Mouse (Mus musculus) midbrain, embryonic 11.5 days (tissue): Measurements from ENCODE around the gene Mei4. TPM values are rescaled to one million over a fixed set of nuclear protein-coding genes. Genes with fewer than 3 reads are reported as not detected.

Experiments
- ATAC-seq: fragments of 200-750 bp; cut with Nextera tagmentation; 2 replicates; pipeline ENCODE4 v1.8.0; 2017; ENCODE audit warnings: moderate TSS enrichment, moderate library complexity; ENCODE audit not compliant: low FRiP score
- DNase-seq: peaks from one replicate; pipeline ENCODE4 v3.0.0; 2015; ENCODE audit warnings: low spot score; ENCODE audit errors: missing footprints
- H3K27ac ChIP-seq: fragments of 300-500 bp; sonication (generic); 2 replicates; pipeline ENCODE4 v1.5.1; 2014; ENCODE audit warnings: low read depth, low read length
- H3K27me3 ChIP-seq: fragments of 300-500 bp; sonication (generic); 2 replicates; pipeline ENCODE4 v1.6.1; 2014; ENCODE audit warnings: mild to moderate bottlenecking, low read length, moderate library complexity, mixed read lengths; ENCODE audit not compliant: control insufficient read depth, insufficient read depth
- H3K36me3 ChIP-seq: fragments of 300-500 bp; sonication (generic); 2 replicates; pipeline ENCODE4 v1.6.1; 2014; ENCODE audit warnings: mild to moderate bottlenecking, low read length, moderate library complexity, mixed read lengths; ENCODE audit not compliant: control insufficient read depth, insufficient read depth
- H3K4me1 ChIP-seq: fragments of 300-500 bp; sonication (generic); 2 replicates; pipeline ENCODE4 v1.6.1; 2014; ENCODE audit warnings: low read length; ENCODE audit not compliant: control insufficient read depth, insufficient read depth
- H3K4me2 ChIP-seq: fragments of 300-500 bp; sonication (generic); 2 replicates; pipeline ENCODE4 v1.6.1; 2014; ENCODE audit warnings: mild to moderate bottlenecking, moderate library complexity
- H3K4me3 ChIP-seq: fragments of 300-500 bp; sonication (generic); 2 replicates; pipeline ENCODE4 v1.5.1; 2014; ENCODE audit warnings: low read depth, low read length
- H3K9ac ChIP-seq: fragments of 300-500 bp; sonication (generic); 2 replicates; pipeline ENCODE4 v1.6.1; 2014; ENCODE audit warnings: low read length
- H3K9me3 ChIP-seq: fragments of 300-500 bp; sonication (generic); 2 replicates; pipeline ENCODE4 v1.6.1; 2016; ENCODE audit warnings: low read length; ENCODE audit not compliant: control insufficient read depth
- WGBS: fragments of 180-500 bp; shearing (Covaris S2); extraction: QIAGEN DNeasy Blood & Tissue Kit; methylation state at CpG from one replicate; pipeline ENCODE4 v1.1.7; 2014; 5-methylcytosine and 5-hydroxymethylcytosine counted together
- polyA plus RNA-seq: library from polyadenylated mRNA; unstranded; fragments of >200 nt; fragmentation: Nextera tagmentation; extraction: Ambion mirVana; gene quantifications from 2 replicates; pipeline ENCODE4 v1.2.1, GENCODE M21; 2014

The Mei4 gene
- polyA plus RNA-seq, 1 experiment from 2014 or later: 0.57 TPM

GRCm38 (mm10) chr9:82044517-82044916, 181.0 kb downstream of the Mei4 start:
- Histone ChIP-seq H3K27me3 (no peaks in the 10 kb centered on the region), H3K36me3 (no peaks in the 10 kb centered on the region), H3K4me3 (no peak overlapping the region), H3K27ac (no peak overlapping the region), H3K9me3 (no peaks in the 10 kb centered on the region), H3K9ac (no peak overlapping the region), H3K4me2 (no peak overlapping the region), H3K4me1 (no peaks in the 10 kb centered on the region)
- 97% methylated on average over 2 of the region's 2 CpGs for WGBS
- DNase-seq: no peak
- no peak for ATAC-seq

DNA sequence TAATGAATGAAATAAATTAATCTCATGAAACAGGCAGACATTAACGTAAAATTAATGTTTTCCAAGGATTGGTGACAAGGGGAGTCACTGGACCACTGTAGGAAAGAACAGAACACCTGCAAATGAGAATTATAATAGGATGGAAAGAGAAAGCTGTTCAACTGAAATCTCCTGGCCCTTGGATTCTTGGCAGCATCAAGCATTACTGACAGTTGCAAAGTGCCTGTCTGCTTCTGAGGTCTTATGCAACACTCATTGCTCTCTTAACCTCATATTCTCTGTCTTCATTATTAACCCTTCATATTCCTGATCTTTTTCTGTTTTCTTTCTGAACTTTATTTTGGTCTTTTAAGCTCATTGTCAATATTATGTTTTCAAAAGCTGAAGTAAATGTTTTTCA, 210.4 kb downstream of the Mei4 start:
- WGBS: 76% methylated on average over 1 of the region's 1 CpGs
- Histone ChIP-seq H3K9me3 (no peaks in the 10 kb centered on the region), H3K4me3 (no peak overlapping the region), H3K4me1 (no peaks in the 10 kb centered on the region), H3K27ac (no peak overlapping the region), H3K9ac (no peak overlapping the region), H3K36me3 (no peaks in the 10 kb centered on the region), H3K27me3 (no peaks in the 10 kb centered on the region), H3K4me2 (no peak overlapping the region)
- DNase-seq: no peak
- ATAC-seq: no peak

GRCm38 (mm10) chr9:82075270-82075669, 211.8 kb downstream of the Mei4 start:
- 95% methylated on average over 2 of the region's 2 CpGs for WGBS
- ATAC-seq (no peak), DNase-seq (no peak)
- Histone ChIP-seq H3K27ac (no peak overlapping the region), H3K27me3 (no peaks in the 10 kb centered on the region), H3K4me3 (no peak overlapping the region), H3K36me3 (no peaks in the 10 kb centered on the region), H3K4me1 (no peaks in the 10 kb centered on the region), H3K9me3 (no peaks in the 10 kb centered on the region), H3K4me2 (no peak overlapping the region), H3K9ac (no peak overlapping the region)

- Histone ChIP-seq H3K4me1 (no peaks in the 10 kb centered on the region), H3K4me2 (no peak overlapping the region), H3K4me3 (no peak overlapping the region), H3K27me3 (no peaks in the 10 kb centered on the region), H3K27ac (no peak overlapping the region), H3K9me3 (no peaks in the 10 kb centered on the region), H3K9ac (no peak overlapping the region), H3K36me3 (no peaks in the 10 kb centered on the region)
- 84% methylated on average over 3 of the region's 3 CpGs for WGBS
- no peak for DNase-seq
- no peak for ATAC-seq
Measured at GRCm38 (mm10) chr9:82096409-82096808, 232.9 kb downstream of the Mei4 start.

GRCm38 (mm10) chr9:82114865-82115264, 251.4 kb downstream of the Mei4 start:
- DNase-seq: no peak
- Histone ChIP-seq H3K9me3 (no peaks in the 10 kb centered on the region), H3K4me2 (no peak overlapping the region), H3K27ac (no peak overlapping the region), H3K9ac (no peak overlapping the region), H3K4me3 (no peak overlapping the region), H3K36me3 (no peaks in the 10 kb centered on the region), H3K27me3 (no peaks in the 10 kb centered on the region), H3K4me1 (no peaks in the 10 kb centered on the region)
- ATAC-seq: no peak
- 89% methylated on average over 2 of the region's 2 CpGs for WGBS

GRCm38 (mm10) chr9:82136119-82136518, 272.6 kb downstream of the Mei4 start:
- Histone ChIP-seq H3K9ac (no peak overlapping the region), H3K27ac (no peak overlapping the region)
- no peak for ATAC-seq

GRCm38 (mm10) chr9:82160143-82160542, 296.7 kb downstream of the Mei4 start:
- Histone ChIP-seq H3K27me3 (no peaks in the 10 kb centered on the region), H3K4me3 (no peak overlapping the region), H3K36me3 (no peaks in the 10 kb centered on the region), H3K9ac (no peak overlapping the region), H3K27ac (no peak overlapping the region), H3K9me3 (no peaks in the 10 kb centered on the region), H3K4me1 (no peaks in the 10 kb centered on the region), H3K4me2 (no peak overlapping the region)
- ATAC-seq: no peak
- DNase-seq: no peak
- 61% methylated on average over 9 of the region's 9 CpGs for WGBS

More at GRCm38 (mm10) chr9:82136119-82136518, 272.6 kb downstream of the Mei4 start:
- no peak overlapping the region for H3K4me3 ChIP-seq
- no peaks in the 10 kb centered on the region for H3K27me3 ChIP-seq
- no peaks in the 10 kb centered on the region for H3K9me3 ChIP-seq
- DNase-seq: no peak
- H3K4me2 ChIP-seq: no peak overlapping the region
- no peaks in the 10 kb centered on the region for H3K4me1 ChIP-seq
- no peaks in the 10 kb centered on the region for H3K36me3 ChIP-seq

DNA sequence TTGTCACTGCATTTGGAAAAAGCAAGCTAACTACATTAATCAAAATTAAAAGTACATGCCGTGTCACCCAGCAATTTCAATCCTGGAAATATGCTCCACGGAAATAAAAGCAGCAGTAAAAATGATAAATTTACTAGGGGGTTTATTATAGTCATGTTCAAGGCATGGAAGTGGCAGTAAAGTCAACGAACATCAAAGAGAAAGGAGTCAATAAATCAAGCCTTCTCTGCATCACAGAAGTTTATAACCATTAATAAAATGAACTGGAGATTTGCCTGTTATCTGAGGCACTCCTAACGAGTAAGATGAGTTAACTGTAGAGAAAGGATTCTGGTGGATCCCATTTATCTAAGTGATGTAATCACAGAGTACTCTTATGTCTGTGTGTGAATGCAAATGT, 298.9 kb downstream of the Mei4 start:
- Histone ChIP-seq H3K27ac (no peak overlapping the region), H3K27me3 (no peaks in the 10 kb centered on the region), H3K9me3 (no peaks in the 10 kb centered on the region), H3K4me2 (no peak overlapping the region), H3K9ac (no peak overlapping the region), H3K4me3 (no peak overlapping the region), H3K36me3 (no peaks in the 10 kb centered on the region), H3K4me1 (no peaks in the 10 kb centered on the region)
- DNase-seq: no peak
- WGBS: 86% methylated on average over 4 of the region's 4 CpGs
- no peak for ATAC-seq

DNA sequence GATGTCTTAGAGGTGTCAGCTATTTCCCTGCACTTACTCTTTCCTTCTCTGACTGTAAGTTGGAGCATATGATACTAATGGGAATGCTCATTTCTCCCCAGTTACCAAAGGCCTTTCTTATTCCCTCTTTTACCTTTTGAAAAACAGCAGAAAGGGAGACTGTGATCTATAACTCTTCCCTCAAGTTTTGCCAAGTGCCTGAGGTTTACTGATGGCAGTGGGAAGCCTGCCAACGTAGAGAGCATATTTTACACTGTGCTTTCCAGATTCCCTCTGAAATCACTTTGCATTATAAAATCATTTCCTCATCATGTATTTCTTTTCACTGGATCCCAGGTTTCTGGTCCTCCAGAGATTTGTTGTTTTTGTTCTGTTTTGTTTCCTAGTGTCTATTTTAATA, 354.5 kb downstream of the Mei4 start:
- WGBS: 75% methylated on average over 1 of the region's 1 CpGs
- H3K9me3 ChIP-seq: no peaks in the 10 kb centered on the region
- H3K4me2 ChIP-seq: no peak overlapping the region
- H3K36me3 ChIP-seq: no peaks in the 10 kb centered on the region
- ATAC-seq (no peak), DNase-seq (no peak)
- no peak overlapping the region for H3K4me3 ChIP-seq
- H3K4me1 ChIP-seq: no peaks in the 10 kb centered on the region
- H3K9ac ChIP-seq: no peak overlapping the region
- H3K27me3 ChIP-seq: no peaks in the 10 kb centered on the region
- H3K27ac ChIP-seq: no peak overlapping the region
